Mouse (Mus musculus) lung, embryonic 16.5 days (tissue): ENCODE data around the gene Tm4sf20. TPM values are rescaled to one million over a fixed set of nuclear protein-coding genes. Genes with fewer than 3 reads are reported as not detected.

Experiments used
- polyA plus RNA-seq: library from polyadenylated mRNA; unstranded; fragments of >200 nt; fragmentation: Nextera tagmentation; extraction: Ambion mirVana; gene quantifications from 2 replicates; pipeline ENCODE4 v1.2.1, GENCODE M21; 2015

Gene Tm4sf20
- polyA plus RNA-seq, 1 experiment from 2014 or later = not detected

Other genes with a start within 250 kb of the Tm4sf20 start
- 11.9 and 13.1 TPM in 2 replicates for gene Col4a4, start 181.6 kb downstream of the Tm4sf20 start, polyA plus RNA-seq
- gene Col4a3, start 181.5 kb downstream of the Tm4sf20 start, polyA plus RNA-seq = 7.0 and 7.1 TPM in 2 replicates
- 196 and 200 TPM in 2 replicates for gene Mff, start 43.6 kb downstream of the Tm4sf20 start, polyA plus RNA-seq
- not detected in 2 replicates for gene Gm47791, start 2.8 kb upstream of the Tm4sf20 start, polyA plus RNA-seq
- 30.8 and 31.4 TPM in 2 replicates for gene Agfg1, start 71.0 kb upstream of the Tm4sf20 start, polyA plus RNA-seq
- gene A030005L19Rik, start 144.9 kb upstream of the Tm4sf20 start, polyA plus RNA-seq = not detected in 2 replicates
- gene A030014E15Rik, start 156.5 kb upstream of the Tm4sf20 start, polyA plus RNA-seq = not detected in 2 replicates
- gene Gm6217, start 162.9 kb upstream of the Tm4sf20 start, polyA plus RNA-seq = not detected in 2 replicates
- not detected in 2 replicates for gene A030003K21Rik, start 174.9 kb upstream of the Tm4sf20 start, polyA plus RNA-seq
- not detected in 2 replicates for gene Gm7544, start 187.6 kb upstream of the Tm4sf20 start, polyA plus RNA-seq
- gene Gm47955, start 191.8 kb upstream of the Tm4sf20 start, polyA plus RNA-seq = not detected in 2 replicates
- gene Gm47959, start 232.1 kb upstream of the Tm4sf20 start, polyA plus RNA-seq = not detected in 2 replicates